10 mouse cellular contexts compared by ENCODE assay signal in genomic region chr7:49975441-49976121, GRCm38 (mm10). TPM values are rescaled to one million over a fixed set of nuclear protein-coding genes. Genes with fewer than 3 reads are reported as not detected.
DNase-seq lines count a peak whose midpoint lies in the region; ATAC-seq and TF ChIP-seq lines count a peak whose summit lies in the region.
"Had no signal": no experiment of that assay in that cellular context is flagged by ENCODE, and none has a peak within 500 bp of the region (broad histone marks: within the 10 kb centered on the region; RNA-seq: fewer than 3 reads in every experiment).

No protein-coding gene starts in this region.

- peaks cover 16% of the 10 kb centered on the region for H3K4me1 ChIP-seq in heart, embryonic 15.5 days (replicated peaks)
- H3K4me1 ChIP-seq in cortical plate, adult 2 months (ENCODE audit: control insufficient read depth, insufficient read depth, low read length): no peaks in the 10 kb centered on the region
- peaks cover 13% of the 10 kb centered on the region for H3K4me1 ChIP-seq in hindbrain, embryonic 12.5 days
- H3K4me1 ChIP-seq in stomach, embryonic 16.5 days (ENCODE audit: control insufficient read depth, insufficient read depth, low read length): no peaks in the 10 kb centered on the region

- H3K9me3 ChIP-seq in heart, embryonic 15.5 days (replicated peaks): no peaks in the 10 kb centered on the region
- H3K9me3 ChIP-seq in hindbrain, embryonic 12.5 days (replicated peaks): no peaks in the 10 kb centered on the region
- no peaks in the 10 kb centered on the region for H3K9me3 ChIP-seq in stomach, embryonic 16.5 days (replicated peaks; ENCODE audit: control insufficient read depth, low read length)

- peak overlapping the region; percentile 52 for H3K4me3 ChIP-seq in heart, embryonic 15.5 days
- H3K4me3 ChIP-seq in cortical plate, adult 2 months (ENCODE audit: insufficient read depth, low read length): peak overlapping the region; percentile 63
- H3K4me3 ChIP-seq in hindbrain, embryonic 12.5 days: peak overlapping the region; percentile 51
- H3K4me3 ChIP-seq in stomach, embryonic 16.5 days (replicated peaks; ENCODE audit: low read length): peak overlapping the region; percentile 51
- H3K4me3 ChIP-seq: erythroblast, embryonic 14.5 days; myocyte had no signal

- no peak for TF ChIP-seq POLR2A in cortical plate, adult 2 months (IDR thresholded peaks at IDR 0.05; ENCODE audit: extremely low read depth, insufficient read depth, low read length)

- no peak for DNase-seq in heart, postnatal 36 days
- peak; percentile 8 for DNase-seq in lung, postnatal 14 days
- DNase-seq in adrenal gland, adult 18-20 months (ENCODE audit: low spot score in 2 of 2): no peak
- no peak for DNase-seq in c-Kit-positive CD71-positive TER-119-positive erythroid progenitor cells, embryonic 14.5 days (ENCODE audit: low spot score)

- no peak overlapping the region for H3K27ac ChIP-seq in heart, embryonic 15.5 days
- H3K27ac ChIP-seq in cortical plate, adult 2 months (ENCODE audit: insufficient read depth, low read length): no peak overlapping the region; the same call in 1 of the 2 replicates
- no peak overlapping the region for H3K27ac ChIP-seq in hindbrain, embryonic 12.5 days
- no peak overlapping the region for H3K27ac ChIP-seq in stomach, embryonic 16.5 days (ENCODE audit: low read length)

- H3K4me2 ChIP-seq in heart, embryonic 15.5 days: peak overlapping the region; percentile 85
- H3K4me2 ChIP-seq in hindbrain, embryonic 12.5 days (replicated peaks): peak overlapping the region; percentile 91
- peak overlapping the region; percentile 89 for H3K4me2 ChIP-seq in stomach, embryonic 16.5 days (ENCODE audit: low read depth, low read length)

- H3K9ac ChIP-seq in heart, embryonic 15.5 days: 0 out of 2 replicates have a peak overlapping the region, but pooled peaks have one; percentile 34
- peak overlapping the region; percentile 48 for H3K9ac ChIP-seq in hindbrain, embryonic 12.5 days
- H3K9ac ChIP-seq in stomach, embryonic 16.5 days (ENCODE audit: low read length): peak overlapping the region; percentile 60

- ATAC-seq in heart, embryonic 15.5 days (replicated peaks; ENCODE audit: insufficient number of reproducible peaks, insufficient read depth, low FRiP score, low read depth): no peak
- ATAC-seq in hindbrain, embryonic 12.5 days (ENCODE audit: low FRiP score): peak; percentile 65
- ATAC-seq in stomach, embryonic 16.5 days (ENCODE audit: insufficient read depth, low FRiP score): peak; percentile 45; the same call in 1 of the 2 replicates

- H3K27me3 ChIP-seq in heart, embryonic 15.5 days: peaks cover 82% of the 10 kb centered on the region
- H3K27me3 ChIP-seq in hindbrain, embryonic 12.5 days: peaks cover 90% of the 10 kb centered on the region
- peaks cover 32% of the 10 kb centered on the region; the same call in 1 of the 2 replicates for H3K27me3 ChIP-seq in stomach, embryonic 16.5 days (ENCODE audit: control insufficient read depth, insufficient read depth, low read length)

- no peak for TF ChIP-seq CTCF in cortical plate, adult 2 months (IDR thresholded peaks at IDR 0.05; ENCODE audit: extremely low read depth, insufficient read depth, low read length)

- intact Hi-C loops in heart, postnatal 36 days (cut with DNase I): no loop called here

- WGBS in heart, embryonic 15.5 days: under 1% methylated on average over 40 of the region's 40 CpGs
- under 1% methylated on average over 40 of the region's 40 CpGs for WGBS in hindbrain, embryonic 12.5 days
- under 1% methylated on average over 40 of the region's 40 CpGs for WGBS in stomach, embryonic 16.5 days

- no peaks in the 10 kb centered on the region for H3K36me3 ChIP-seq in heart, embryonic 15.5 days
- H3K36me3 ChIP-seq in hindbrain, embryonic 12.5 days: no peaks in the 10 kb centered on the region
- no peaks in the 10 kb centered on the region for H3K36me3 ChIP-seq in stomach, embryonic 16.5 days (ENCODE audit: control insufficient read depth, insufficient read depth, low read length)

RNA-seq across cellular contexts. Expression of gene Nell1, which starts 0.9 kb away (rescaled TPM):
- polyA plus RNA-seq in heart, embryonic 15.5 days (2015; fragmentation: Nextera tagmentation; extraction: Ambion mirVana): 0.31 and 0.67 TPM in 2 replicates
- total RNA-seq in heart, postnatal 36 days (2021): not detected
- 27.7 and 28.8 TPM in 2 replicates for polyA plus RNA-seq in cortical plate, adult 2 months (2012; rRNA removed)
- polyA plus RNA-seq in hindbrain, embryonic 12.5 days (2016; fragmentation: Nextera tagmentation; extraction: Ambion mirVana): 6.4 and 7.8 TPM in 2 replicates
- polyA plus RNA-seq in stomach, embryonic 16.5 days (2015; fragmentation: Nextera tagmentation; extraction: Ambion mirVana): 4.0 and 4.6 TPM in 2 replicates
- under 1 TPM; 0.10 to 0.60 TPM for total RNA-seq in adrenal gland, adult 18-20 months (2021)
- polyA plus RNA-seq: erythroblast, embryonic 14.5 days; myocyte had no signal
